Mouse (Mus musculus) gastrocnemius, postnatal 10 days (tissue): ENCODE data around the gene Chat. TPM values are rescaled to one million over a fixed set of nuclear protein-coding genes. Genes with fewer than 3 reads are reported as not detected.

Source experiments
- total RNA-seq, 2 experiments: library from RNA; stranded (reverse); gene quantifications; 2 replicates each; pipeline ENCODE4 v1.2.3; 2021

The Chat gene
- total RNA-seq, 2 experiments from 2014 or later = not detected

Other genes with a start within 250 kb of the Chat start
- 1 to 10 TPM; 1.7 to 2.3 TPM for gene Ogdhl, start 144.0 kb downstream of the Chat start, total RNA-seq
- not detected for gene 1700024G13Rik, start 77.6 kb downstream of the Chat start, total RNA-seq
- gene Slc18a3, start 1.1 kb downstream of the Chat start, total RNA-seq = not detected
- gene Ercc6, start 47.5 kb upstream of the Chat start, total RNA-seq = 1 to 10 TPM; 5.8 to 8.8 TPM
- not detected for gene Prrxl1, start 133.4 kb upstream of the Chat start, total RNA-seq
- 100 to 1,000 TPM; 229 to 232 TPM for gene 3425401B19Rik, start 219.3 kb upstream of the Chat start, total RNA-seq